Mouse (Mus musculus) stomach, embryonic 14.5 days (tissue): ENCODE data around the gene Ush1c. TPM values are rescaled to one million over a fixed set of nuclear protein-coding genes. Genes with fewer than 3 reads are reported as not detected.
"Not testable (repeated sequence)": the region's sequence is repeated elsewhere in the genome, so short reads cannot be mapped to it uniquely, and the experiment has no call there.

Experiments
- ATAC-seq: fragments of 200-750 bp; cut with Nextera tagmentation; 2 replicates; pipeline ENCODE4 v1.8.0; 2017; ENCODE audit warnings: low read depth, moderate TSS enrichment; ENCODE audit not compliant: insufficient number of reproducible peaks, insufficient read depth, low FRiP score
- H3K27ac ChIP-seq: fragments of 300-500 bp; sonication (generic); 2 replicates; pipeline ENCODE4 v1.5.1; 2014; ENCODE audit warnings: mild to moderate bottlenecking, low read length, moderate library complexity, mixed read lengths
- H3K27me3 ChIP-seq: fragments of 300-500 bp; sonication (generic); 2 replicates; pipeline ENCODE4 v1.6.1; 2014; ENCODE audit warnings: low read length, control low read depth, mixed read lengths; ENCODE audit not compliant: control insufficient read depth, insufficient read depth
- H3K36me3 ChIP-seq: fragments of 300-500 bp; sonication (generic); 2 replicates; pipeline ENCODE4 v1.6.1; 2014; ENCODE audit warnings: mild to moderate bottlenecking, control low read depth, low read length, moderate library complexity, mixed read lengths; ENCODE audit not compliant: control insufficient read depth, insufficient read depth
- H3K4me1 ChIP-seq: fragments of 300-500 bp; sonication (generic); 2 replicates; pipeline ENCODE4 v1.6.1; 2014; ENCODE audit warnings: low read length, control low read depth, mixed read lengths; ENCODE audit not compliant: control insufficient read depth, insufficient read depth
- H3K4me2 ChIP-seq: fragments of 300-500 bp; sonication (generic); replicated peaks from 2 replicates; pipeline ENCODE4 v1.6.1; 2014; ENCODE audit warnings: low read depth, low read length, control low read depth
- H3K4me3 ChIP-seq: fragments of 300-500 bp; sonication (generic); 2 replicates; pipeline ENCODE4 v1.5.1; 2014; ENCODE audit warnings: low read depth, low read length, control low read depth
- H3K9ac ChIP-seq: fragments of 300-500 bp; sonication (generic); replicated peaks from 2 replicates; pipeline ENCODE4 v1.6.1; 2014; ENCODE audit warnings: low read depth, mild to moderate bottlenecking, control low read depth, low read length, moderate library complexity, mixed read lengths
- H3K9me3 ChIP-seq: fragments of 300-500 bp; sonication (generic); 2 replicates; pipeline ENCODE4 v1.6.1; 2016; ENCODE audit warnings: low read depth, low read length, control low read depth; ENCODE audit not compliant: control insufficient read depth
- WGBS: fragments of 180-500 bp; shearing (Covaris S2); extraction: QIAGEN DNeasy Blood & Tissue Kit; methylation state at CpG from one replicate; pipeline ENCODE4 v1.1.7; 2014; 5-methylcytosine and 5-hydroxymethylcytosine counted together
- polyA plus RNA-seq: library from polyadenylated mRNA; unstranded; fragments of >200 nt; fragmentation: Nextera tagmentation; extraction: Ambion mirVana; gene quantifications from 2 replicates; pipeline ENCODE4 v1.2.1, GENCODE M21; 2014

Gene Ush1c
- polyA plus RNA-seq, 1 experiment from 2014 or later = 2.5 TPM

DNA sequence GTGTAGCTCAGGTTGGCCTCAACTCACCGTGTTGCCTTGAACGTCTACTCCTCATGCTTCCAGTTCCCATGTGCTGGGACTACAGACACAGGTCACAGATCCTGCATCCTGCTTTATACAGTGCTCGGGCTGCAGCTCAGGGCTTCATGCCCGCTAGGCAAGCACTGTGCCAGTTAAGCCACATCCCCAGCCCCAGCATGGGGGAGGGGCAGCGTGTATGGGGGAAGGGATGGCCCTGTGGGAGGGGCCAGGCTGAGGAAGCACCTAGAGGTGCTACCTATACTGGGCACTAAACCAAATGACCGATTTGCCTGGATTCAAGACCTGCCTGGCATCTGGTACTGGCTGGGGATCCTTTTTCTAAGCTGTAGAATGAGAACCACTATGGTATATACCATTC lies 38.3 kb downstream of the Ush1c start:
- Histone ChIP-seq H3K4me2 (no peak overlapping the region), H3K9me3 (no peaks in the 10 kb centered on the region), H3K4me3 (no peak overlapping the region), H3K9ac (no peak overlapping the region), H3K36me3 (no peaks in the 10 kb centered on the region), H3K4me1 (no peaks in the 10 kb centered on the region), H3K27me3 (no peaks in the 10 kb centered on the region), H3K27ac (no peak overlapping the region)
- ATAC-seq = no peak
- WGBS = 67% methylated on average over 6 of the region's 6 CpGs

DNA sequence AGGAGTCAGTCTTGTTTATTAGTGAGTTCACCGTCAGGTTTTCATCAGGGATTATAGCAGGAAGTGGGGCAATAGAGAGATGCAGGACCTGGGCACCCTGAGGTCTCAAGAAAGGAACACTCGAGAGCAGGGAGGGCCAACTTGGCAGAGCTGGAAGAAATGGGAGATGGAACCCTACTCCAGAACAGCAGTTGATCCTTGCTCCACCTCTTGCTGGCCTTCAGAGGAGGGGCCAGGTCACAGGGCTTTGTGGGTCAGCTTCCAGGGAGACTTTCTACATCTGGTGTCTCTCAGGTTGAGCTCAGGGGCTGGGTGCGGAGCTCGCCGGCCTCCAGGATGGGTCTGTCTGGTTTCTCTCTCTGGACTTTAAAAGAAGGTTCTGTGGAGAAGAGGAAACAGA lies 42.9 kb downstream of the Ush1c start:
- no peaks in the 10 kb centered on the region for H3K9me3 ChIP-seq
- no peaks in the 10 kb centered on the region for H3K27me3 ChIP-seq
- WGBS = 78% methylated on average over 5 of the region's 5 CpGs
- ATAC-seq = no peak
- no peak overlapping the region for H3K9ac ChIP-seq
- no peaks in the 10 kb centered on the region for H3K4me1 ChIP-seq
- no peak overlapping the region for H3K4me3 ChIP-seq
- no peak overlapping the region for H3K27ac ChIP-seq
- no peaks in the 10 kb centered on the region for H3K36me3 ChIP-seq
- no peak overlapping the region for H3K4me2 ChIP-seq

DNA sequence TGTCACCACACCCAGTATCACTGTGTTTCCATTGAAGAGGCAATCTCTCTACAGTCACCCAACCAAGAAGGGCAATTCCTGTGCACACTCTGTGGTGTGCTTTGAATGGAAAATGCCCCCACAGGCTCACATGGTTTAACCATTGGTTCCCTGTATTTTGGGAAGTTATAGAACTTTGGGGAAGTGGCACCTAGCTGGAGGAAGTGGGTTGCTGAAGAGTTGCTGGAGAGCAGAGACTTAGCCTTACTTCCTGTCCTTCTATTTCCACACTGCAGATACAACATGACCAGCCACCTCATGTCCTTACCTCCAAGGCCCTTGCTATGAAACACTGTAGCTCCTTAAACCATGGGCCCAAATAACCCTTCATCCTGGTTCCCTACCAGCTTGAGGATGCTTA lies 54.1 kb downstream of the Ush1c start:
- H3K27me3 ChIP-seq = 0 out of 2 replicates have a peak, but pooled peaks cover 7% of the 10 kb centered on the region
- no peak overlapping the region for H3K27ac ChIP-seq
- H3K36me3 ChIP-seq = no peaks in the 10 kb centered on the region
- peaks cover 4% of the 10 kb centered on the region; the same call in 1 of the 2 replicates for H3K4me1 ChIP-seq
- H3K4me3 ChIP-seq = no peak overlapping the region
- no peaks in the 10 kb centered on the region for H3K9me3 ChIP-seq
- ATAC-seq = no peak
- no peak overlapping the region for H3K4me2 ChIP-seq
- H3K9ac ChIP-seq = no peak overlapping the region

DNA sequence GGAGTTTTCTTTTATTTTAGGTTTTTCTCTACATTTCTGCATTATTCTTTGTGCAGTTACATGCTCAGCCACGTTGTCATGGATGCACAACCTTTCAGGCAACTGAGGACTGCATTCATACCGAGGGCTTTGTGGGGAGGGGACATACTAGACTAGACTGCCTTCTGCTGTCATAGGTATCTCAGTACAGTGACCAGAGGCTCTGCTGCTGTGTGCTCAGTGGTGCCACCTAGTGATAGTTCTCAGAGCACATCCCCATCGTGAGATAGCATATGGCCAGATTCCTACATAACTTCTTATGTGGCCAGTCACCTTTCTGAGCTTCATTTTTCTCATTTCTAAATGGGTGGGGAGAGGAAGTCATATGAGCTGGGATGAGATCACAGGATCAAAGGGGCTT lies 56.7 kb downstream of the Ush1c start:
- Histone ChIP-seq H3K36me3 (no peaks in the 10 kb centered on the region), H3K27me3 (0 out of 2 replicates have a peak, but pooled peaks cover 8% of the 10 kb centered on the region), H3K9me3 (no peaks in the 10 kb centered on the region), H3K4me3 (no peak overlapping the region), H3K27ac (no peak overlapping the region), H3K9ac (no peak overlapping the region), H3K4me2 (no peak overlapping the region), H3K4me1 (peaks cover 4% of the 10 kb centered on the region; the same call in 1 of the 2 replicates)
- WGBS = 2% methylated on average over 3 of the region's 3 CpGs
- ATAC-seq = peak; percentile 53; the same call in 1 of the 2 replicates

GRCm38 (mm10) chr7:46179431-46180275 lies 58.6 kb downstream of the Ush1c start, which contains the start of gene Abcc8:
TSS of gene Abcc8 (minus strand) at chr7:46180033.
- no peak within 1 kb of the TSS for H3K27ac ChIP-seq
- H3K4me2 ChIP-seq = peak within 1 kb of the TSS; percentile 88
- ATAC-seq = peak; percentile 77
- no peaks in the 10 kb centered on the region for H3K36me3 ChIP-seq
- H3K4me3 ChIP-seq = peak within 1 kb of the TSS; percentile 33
- no peak within 1 kb of the TSS; the same call in 1 of the 2 replicates for H3K9ac ChIP-seq
- peaks cover 4% of the 10 kb centered on the region; the same call in 1 of the 2 replicates for H3K4me1 ChIP-seq
- H3K27me3 ChIP-seq = 0 out of 2 replicates have a peak, but pooled peaks cover 8% of the 10 kb centered on the region
- under 1% methylated on average over 68 of the region's 75 CpGs for WGBS
- H3K9me3 ChIP-seq = no peaks in the 10 kb centered on the region

GRCm38 (mm10) chr7:46168980-46169379 lies 69.3 kb downstream of the Ush1c start:
- not testable (repeated sequence) for H3K36me3 ChIP-seq, H3K9me3 ChIP-seq, H3K4me2 ChIP-seq, H3K27ac ChIP-seq, H3K27me3 ChIP-seq, H3K9ac ChIP-seq, H3K4me1 ChIP-seq, ATAC-seq, H3K4me3 ChIP-seq
- 76% methylated on average over 1 of the region's 1 CpGs for WGBS

- Histone ChIP-seq H3K27ac (no peak overlapping the region), H3K27me3 (no peaks in the 10 kb centered on the region), H3K9me3 (no peaks in the 10 kb centered on the region), H3K4me2 (no peak overlapping the region), H3K4me3 (no peak overlapping the region), H3K36me3 (no peaks in the 10 kb centered on the region), H3K4me1 (no peaks in the 10 kb centered on the region), H3K9ac (no peak overlapping the region)
- ATAC-seq = no peak
- WGBS = 90% methylated on average over 6 of the region's 6 CpGs
Observed at GRCm38 (mm10) chr7:46168402-46168801, 69.9 kb downstream of the Ush1c start.

DNA sequence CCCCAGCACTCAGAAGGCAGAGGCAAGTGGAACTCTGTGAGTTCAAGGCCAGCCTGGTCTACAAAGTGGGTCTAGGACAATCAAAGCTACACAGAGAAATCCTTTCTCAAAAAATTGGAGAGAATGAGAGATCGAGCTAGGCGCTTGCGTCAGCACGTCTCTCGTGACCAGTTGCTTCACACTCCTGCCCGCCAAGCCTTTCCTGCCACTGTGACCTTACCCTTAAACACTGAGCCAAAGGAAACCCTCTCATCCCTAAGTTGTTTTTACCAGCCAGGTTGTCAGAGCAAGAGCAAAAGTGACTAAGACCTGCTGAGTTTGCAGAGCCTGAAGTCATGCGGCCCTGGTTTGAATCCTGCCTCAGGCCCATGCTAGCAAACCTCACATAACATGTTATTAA lies 70.4 kb downstream of the Ush1c start:
- no peaks in the 10 kb centered on the region for H3K9me3 ChIP-seq
- ATAC-seq = no peak

More for the DNA sequence above, 70.4 kb downstream of the Ush1c start:
- Histone ChIP-seq H3K4me3 (no peak overlapping the region), H3K4me2 (no peak overlapping the region), H3K4me1 (no peaks in the 10 kb centered on the region), H3K27ac (no peak overlapping the region), H3K27me3 (no peaks in the 10 kb centered on the region), H3K36me3 (no peaks in the 10 kb centered on the region), H3K9ac (no peak overlapping the region)
- 94% methylated on average over 7 of the region's 7 CpGs for WGBS
